8 mouse cellular contexts compared by ENCODE assay signal in genomic region chr14:31640890-31641505, GRCm38 (mm10). TPM values are rescaled to one million over a fixed set of nuclear protein-coding genes. Genes with fewer than 3 reads are reported as not detected.
DNase-seq lines count a peak whose midpoint lies in the region; ATAC-seq and TF ChIP-seq lines count a peak whose summit lies in the region.

Gene Btd, plus strand, starts transcription at chr14:31641028.
Gene Hacl1, minus strand, starts transcription at chr14:31641286.

- peak within 1 kb of the TSS; percentile 93 for H3K27ac ChIP-seq in embryonic facial prominence, embryonic 13.5 days
- H3K27ac ChIP-seq in kidney, adult 2 months (ENCODE audit: insufficient read depth, low read depth, low read length), result peak within 1 kb of the TSS; percentile 83
- H3K27ac ChIP-seq in limb, embryonic 14.5 days (replicated peaks; ENCODE audit: low read depth, low read length), result peak within 1 kb of the TSS; percentile 86
- peak within 1 kb of the TSS; percentile 78 for H3K27ac ChIP-seq in midbrain, postnatal 0 days (ENCODE audit: low read depth, low read length)

- ATAC-seq in embryonic facial prominence, embryonic 13.5 days (ENCODE audit: insufficient number of reproducible peaks, insufficient read depth, low FRiP score, low TSS enrichment, low read depth), result peak; percentile 96
- ATAC-seq in limb, embryonic 14.5 days (ENCODE audit: low FRiP score, low read depth), result peak; percentile 97
- ATAC-seq in midbrain, postnatal 0 days (ENCODE audit: low FRiP score), result peak; percentile 94

- H3K4me2 ChIP-seq in embryonic facial prominence, embryonic 13.5 days, result peak within 1 kb of the TSS; percentile 92
- peak within 1 kb of the TSS; percentile 76 for H3K4me2 ChIP-seq in limb, embryonic 14.5 days (replicated peaks; ENCODE audit: low read depth, low read length, severe bottlenecking)
- H3K4me2 ChIP-seq in midbrain, postnatal 0 days (ENCODE audit: low read depth, low read length, poor library complexity, severe bottlenecking), result peak within 1 kb of the TSS; percentile 98

- no peak for TF ChIP-seq CTCF in kidney, adult 2 months (conservative IDR thresholded peaks at IDR 0.05; ENCODE audit: insufficient read depth, insufficient read length, low read depth, low read length)
- TF ChIP-seq CTCF in midbrain, postnatal 0 days (IDR thresholded peaks at IDR 0.05), result peak; percentile 38

- H3K27me3 ChIP-seq in embryonic facial prominence, embryonic 13.5 days, result no peaks in the 10 kb centered on the region
- no peaks in the 10 kb centered on the region for H3K27me3 ChIP-seq in kidney, adult 2 months (replicated peaks; ENCODE audit: control insufficient read depth, insufficient read depth, low read length)
- no peaks in the 10 kb centered on the region for H3K27me3 ChIP-seq in limb, embryonic 14.5 days (ENCODE audit: control insufficient read depth, insufficient read depth, low read length)
- no peaks in the 10 kb centered on the region for H3K27me3 ChIP-seq in midbrain, postnatal 0 days (ENCODE audit: insufficient read depth, low read length)

- under 1% methylated on average over 30 of the region's 30 CpGs for WGBS in embryonic facial prominence, embryonic 13.5 days
- WGBS in kidney, adult 2 months, result under 1% methylated on average over 30 of the region's 30 CpGs
- WGBS in limb, embryonic 14.5 days, result 1% methylated on average over 30 of the region's 30 CpGs
- WGBS in midbrain, postnatal 0 days, result 0% methylated on average over 28 of the region's 30 CpGs

- peaks cover 3% of the 10 kb centered on the region for H3K36me3 ChIP-seq in embryonic facial prominence, embryonic 13.5 days
- no peaks in the 10 kb centered on the region for H3K36me3 ChIP-seq in kidney, adult 2 months (ENCODE audit: control insufficient read depth, insufficient read depth, low read length)
- no peaks in the 10 kb centered on the region for H3K36me3 ChIP-seq in limb, embryonic 14.5 days (ENCODE audit: control insufficient read depth, insufficient read depth, low read length)
- no peaks in the 10 kb centered on the region for H3K36me3 ChIP-seq in midbrain, postnatal 0 days (ENCODE audit: insufficient read depth, low read length)

- peak; percentile 98 for DNase-seq in 3T3-L1 (ENCODE audit: low read depth, low spot score)
- peak; percentile 90 to 92 for DNase-seq in adrenal gland, postnatal 36 days
- DNase-seq in heart, adult 18-20 months, result peak; percentile 96 to 97
- peak; percentile 97 for DNase-seq in kidney, adult 2 months
- DNase-seq in limb, embryonic 14.5 days (ENCODE audit: low spot score), result peak; percentile 93
- DNase-seq in midbrain, postnatal 0 days (ENCODE audit: low spot score), result peak; percentile 93
- peak; percentile 68 to 79 for DNase-seq in spleen, postnatal 14 days (ENCODE audit: low spot score in 2 of 2)

- peak within 1 kb of the TSS; percentile 79 for H3K9ac ChIP-seq in embryonic facial prominence, embryonic 13.5 days
- peak within 1 kb of the TSS; percentile 63 for H3K9ac ChIP-seq in limb, embryonic 14.5 days (ENCODE audit: low read depth, low read length, severe bottlenecking)
- peak within 1 kb of the TSS; percentile 70 for H3K9ac ChIP-seq in midbrain, postnatal 0 days (replicated peaks; ENCODE audit: low read length, poor library complexity, severe bottlenecking)

- H3K4me3 ChIP-seq in embryonic facial prominence, embryonic 13.5 days, result peak within 1 kb of the TSS; percentile 66
- H3K4me3 ChIP-seq in kidney, adult 2 months (ENCODE audit: insufficient read depth, low read depth, low read length), result peak within 1 kb of the TSS; percentile 62
- H3K4me3 ChIP-seq in limb, embryonic 14.5 days (replicated peaks; ENCODE audit: low read length), result peak within 1 kb of the TSS; percentile 59
- peak within 1 kb of the TSS; percentile 64 for H3K4me3 ChIP-seq in midbrain, postnatal 0 days (ENCODE audit: low read depth, low read length)

- peaks cover 15% of the 10 kb centered on the region for H3K4me1 ChIP-seq in embryonic facial prominence, embryonic 13.5 days
- peaks cover 21% of the 10 kb centered on the region; the same call in 1 of the 2 replicates for H3K4me1 ChIP-seq in kidney, adult 2 months (ENCODE audit: control insufficient read depth, insufficient read depth, low read length)
- H3K4me1 ChIP-seq in limb, embryonic 14.5 days (ENCODE audit: control insufficient read depth, insufficient read depth, low read length), result peaks cover 5% of the 10 kb centered on the region
- H3K4me1 ChIP-seq in midbrain, postnatal 0 days (ENCODE audit: insufficient read depth, low read length), result 0 out of 2 replicates have a peak, but pooled peaks cover 6% of the 10 kb centered on the region

- H3K9me3 ChIP-seq in embryonic facial prominence, embryonic 13.5 days, result no peaks in the 10 kb centered on the region
- H3K9me3 ChIP-seq in limb, embryonic 14.5 days (ENCODE audit: control insufficient read depth, low read length), result no peaks in the 10 kb centered on the region
- H3K9me3 ChIP-seq in midbrain, postnatal 0 days (ENCODE audit: low read length), result no peaks in the 10 kb centered on the region

- peak; percentile 41 for TF ChIP-seq POLR2A in kidney, adult 2 months (IDR thresholded peaks at IDR 0.05; ENCODE audit: low read depth, low read length)
- TF ChIP-seq POLR2A in limb, embryonic 14.5 days (IDR thresholded peaks at IDR 0.05; ENCODE audit: borderline replicate concordance, extremely low read depth, insufficient read depth, insufficient read length), result peak; percentile 74; the same call in 1 of the 2 replicates

RNA-seq across cellular contexts. Expression of gene Btd, which starts in this region (rescaled TPM):
- total RNA-seq in adrenal gland, postnatal 36 days (2021), result 10 to 100 TPM; 48.3 to 73.1 TPM
- 32.2 and 33.5 TPM in 2 replicates for polyA plus RNA-seq in embryonic facial prominence, embryonic 13.5 days (2015; fragmentation: Nextera tagmentation; extraction: Ambion mirVana)
- total RNA-seq in heart, adult 18-20 months (2021), result 10 to 100 TPM in 1 of 2 experiments, 1 to 10 TPM in 1; 7.8 to 13.2 TPM
- polyA plus RNA-seq in kidney, adult 2 months (2012; rRNA removed), result 119 and 134 TPM in 2 replicates
- 52.0 and 70.2 TPM in 2 replicates for polyA plus RNA-seq in limb, embryonic 14.5 days (2012; rRNA removed)
- 34.7 and 35.8 TPM in 2 replicates for polyA plus RNA-seq in limb, embryonic 14.5 days (2014; fragmentation: Nextera tagmentation; extraction: Ambion mirVana)
- total RNA-seq in midbrain, postnatal 0 days (2014; rRNA removed), result 21.9 and 28.7 TPM in 2 replicates
- 18.5 and 20.1 TPM in 2 replicates for polyA plus RNA-seq in midbrain, postnatal 0 days (2015; fragmentation: Nextera tagmentation; extraction: Ambion mirVana)

RNA-seq across cellular contexts. Expression of gene Hacl1, which starts in this region (rescaled TPM):
- 10 to 100 TPM; 27.4 to 66.4 TPM for total RNA-seq in adrenal gland, postnatal 36 days (2021)
- polyA plus RNA-seq in embryonic facial prominence, embryonic 13.5 days (2015; fragmentation: Nextera tagmentation; extraction: Ambion mirVana), result 12.3 and 14.5 TPM in 2 replicates
- total RNA-seq in heart, adult 18-20 months (2021), result 10 to 100 TPM; 10.9 to 11.5 TPM
- 129 and 154 TPM in 2 replicates for polyA plus RNA-seq in kidney, adult 2 months (2012; rRNA removed)
- 14.7 and 18.2 TPM in 2 replicates for polyA plus RNA-seq in limb, embryonic 14.5 days (2012; rRNA removed)
- 16.5 and 16.6 TPM in 2 replicates for polyA plus RNA-seq in limb, embryonic 14.5 days (2014; fragmentation: Nextera tagmentation; extraction: Ambion mirVana)
- total RNA-seq in midbrain, postnatal 0 days (2014; rRNA removed), result 6.7 and 6.8 TPM in 2 replicates
- polyA plus RNA-seq in midbrain, postnatal 0 days (2015; fragmentation: Nextera tagmentation; extraction: Ambion mirVana), result 8.4 and 9.4 TPM in 2 replicates

Comparison
In these comparisons a context has a peak if more than half of its experiments do, and no peak if none do; other contexts are left out.
1. Peak in every context shown above with its lines: DNase-seq, ATAC-seq, H3K4me3 ChIP-seq and H3K27ac ChIP-seq.